Mouse (Mus musculus): ENCODE measurements at regions not wholly inside any gene's neighbourhood (a gene's known extent, or its start where the extent isn't known, plus 50 kb on each side); places are given as distances from the start of the nearest gene placed in this dataset.

DNA sequence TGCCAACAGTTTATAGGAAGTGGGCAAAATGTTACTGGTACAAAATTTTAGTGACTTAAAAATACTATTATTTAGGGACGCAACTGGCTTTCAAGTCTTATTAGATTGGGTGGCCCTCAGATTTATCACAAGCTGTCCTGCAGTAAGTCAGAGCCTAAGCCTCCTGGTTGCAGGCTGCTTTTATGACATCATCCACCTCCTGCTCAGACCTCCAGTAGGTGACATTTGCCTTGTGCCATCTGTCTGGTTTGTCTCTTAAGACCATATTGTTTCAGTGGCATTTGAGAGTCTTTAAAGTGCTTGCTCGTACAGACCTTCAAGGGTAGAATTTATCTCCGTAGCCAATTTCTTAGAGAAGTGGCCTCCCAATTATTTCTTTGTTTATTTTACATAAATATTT, 111.9 kb upstream of the Trhde start:
- TF ChIP-seq ZKSCAN1 (IDR thresholded peaks at IDR 0.05; ENCODE audit: borderline replicate concordance, low read depth, low read length) = no peak
- no peak for TF ChIP-seq RAD21 (IDR thresholded peaks at IDR 0.05; ENCODE audit: low read depth, low read length)
- TF ChIP-seq POLR2A (IDR thresholded peaks at IDR 0.05; ENCODE audit: low read depth, low read length) = no peak
- TF ChIP-seq E2F4 (IDR thresholded peaks at IDR 0.05; ENCODE audit: insufficient replicate concordance, low read depth, low read length) = no peak
- no peak for TF ChIP-seq CTCF (conservative IDR thresholded peaks at IDR 0.05 in 1 of 2, IDR thresholded peaks at IDR 0.05 in 1 of 2; ENCODE audit: low read depth in 2 of 2, low read length in 2 of 2)
- TF ChIP-seq ZC3H11A (IDR thresholded peaks at IDR 0.05; ENCODE audit: low read depth, low read length) = no peak

Data from CH12.LX (cell line).